ENCODE assay signal across 10 mouse cellular contexts in the genomic region with DNA sequence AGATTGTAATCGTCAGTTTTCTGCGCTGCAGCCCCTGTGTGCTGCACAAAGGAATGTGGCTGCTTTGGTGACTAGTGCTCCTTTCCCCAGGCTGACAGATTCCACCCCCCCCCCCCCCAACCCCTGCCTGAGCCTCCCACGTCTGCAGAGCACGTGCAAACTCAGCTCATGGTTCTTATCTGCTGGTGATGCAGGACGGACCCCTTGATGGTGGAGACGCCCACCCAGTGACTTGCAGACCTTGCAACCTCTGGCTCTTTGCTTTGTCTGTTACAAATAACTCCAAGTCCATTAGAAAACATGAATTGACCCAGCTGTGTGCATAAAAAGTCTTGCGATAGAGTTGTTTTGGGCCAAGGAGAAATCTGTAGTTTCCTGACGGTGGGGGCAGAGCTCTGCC. TPM values are rescaled to one million over a fixed set of nuclear protein-coding genes. Genes with fewer than 3 reads are reported as not detected.
A peak's percentile ranks its signal among the peaks of the same experiment; 100 is the strongest.
DNase-seq lines count a peak whose midpoint lies in the region; ATAC-seq and TF ChIP-seq lines count a peak whose summit lies in the region.
"Had no signal": no experiment of that assay in that cellular context is flagged by ENCODE, and none has a peak within 500 bp of the region (broad histone marks: within the 10 kb centered on the region; RNA-seq: fewer than 3 reads in every experiment).

No protein-coding gene starts in this region.

- DNase-seq in kidney, adult 11 months: no peak
- no peak for DNase-seq in CH12.LX (ENCODE audit: extremely low read depth)
- peak; percentile 10 for DNase-seq in embryo, embryonic 11 days
- no peak for DNase-seq in left cerebral cortex, adult 2 months (ENCODE audit: extremely low spot score in 1 of 2, low spot score in 2 of 2)
- no peak for DNase-seq in gastrocnemius, postnatal 36 days
- DNase-seq: adrenal gland, adult 2 months; cerebellum, adult 9-11 months had no signal

- peaks cover 44% of the 10 kb centered on the region for H3K4me1 ChIP-seq in kidney, embryonic 15.5 days
- peaks cover 5 to 56% of the 10 kb centered on the region in 2 experiments for H3K4me1 ChIP-seq in CH12.LX (ENCODE audit: control insufficient read depth in 1 of 2, insufficient read depth in 2 of 2)
- H3K4me1 ChIP-seq in liver, embryonic 16.5 days (ENCODE audit: control insufficient read depth, low read depth, low read length): peaks cover 3% of the 10 kb centered on the region; the same call in 1 of the 2 replicates

- no peak overlapping the region for H3K9ac ChIP-seq in kidney, embryonic 15.5 days
- H3K9ac ChIP-seq in CH12.LX (ENCODE audit: insufficient read depth, low read depth): peak overlapping the region; percentile 79
- H3K9ac ChIP-seq in liver, embryonic 16.5 days (ENCODE audit: low read depth, low read length): no peak overlapping the region

- TF ChIP-seq POLR2A in CH12.LX (IDR thresholded peaks at IDR 0.05; ENCODE audit: low read depth, low read length): no peak

- no peaks in the 10 kb centered on the region for H3K27me3 ChIP-seq in kidney, embryonic 15.5 days
- no peaks in the 10 kb centered on the region for H3K27me3 ChIP-seq in CH12.LX (replicated peaks)
- H3K27me3 ChIP-seq in liver, embryonic 16.5 days (ENCODE audit: control insufficient read depth, insufficient read depth, low read depth, low read length): peaks cover 3% of the 10 kb centered on the region; the same call in 1 of the 2 replicates

- 23% methylated on average over 8 of the region's 8 CpGs for WGBS in kidney, embryonic 15.5 days
- WGBS in liver, embryonic 16.5 days (ENCODE audit: insufficient replicate concordance): 16% methylated on average over 8 of the region's 8 CpGs

- no peak for TF ChIP-seq CTCF in CH12.LX (conservative IDR thresholded peaks at IDR 0.05 in 1 of 2, IDR thresholded peaks at IDR 0.05 in 1 of 2; ENCODE audit: low read depth in 2 of 2, low read length in 2 of 2)
- no peak for TF ChIP-seq CTCF in left cerebral cortex, adult 2 months (IDR thresholded peaks at IDR 0.05)

- ATAC-seq in kidney, embryonic 15.5 days (replicated peaks; ENCODE audit: low FRiP score): peak; percentile 49
- no peak for ATAC-seq in liver, embryonic 16.5 days (ENCODE audit: low read depth)

- H3K79me2 ChIP-seq in CH12.LX (replicated peaks; ENCODE audit: control insufficient read depth, extremely low read depth, insufficient read depth, poor library complexity, severe bottlenecking): no peaks in the 10 kb centered on the region

- no peak for TF ChIP-seq RAD21 in CH12.LX (IDR thresholded peaks at IDR 0.05; ENCODE audit: low read depth, low read length)

- TF ChIP-seq EP300 in CH12.LX (IDR thresholded peaks at IDR 0.05; ENCODE audit: low read length): no peak

- peak overlapping the region; percentile 81 for H3K27ac ChIP-seq in kidney, embryonic 15.5 days
- no peak overlapping the region for H3K27ac ChIP-seq in CH12.LX (ENCODE audit: insufficient read depth, low read depth)
- H3K27ac ChIP-seq in liver, embryonic 16.5 days (ENCODE audit: low read length): no peak overlapping the region
- no peak overlapping the region for H3K27ac ChIP-seq in left cerebral cortex, adult 2 months
- H3K27ac ChIP-seq: forebrain, embryonic 10.5 days had no signal

- intact Hi-C loops in left cerebral cortex, adult 2 months (cut with DNase I): no loop called here
- intact Hi-C loops in gastrocnemius, postnatal 36 days (cut with DNase I): no loop called here

- peak overlapping the region; percentile 48 for H3K4me2 ChIP-seq in kidney, embryonic 15.5 days
- peak overlapping the region; percentile 80 for H3K4me2 ChIP-seq in CH12.LX (ENCODE audit: insufficient read depth, low read depth, poor library complexity, severe bottlenecking)
- H3K4me2 ChIP-seq in liver, embryonic 16.5 days (ENCODE audit: low read depth, low read length): peak overlapping the region; percentile 32; the same call in 1 of the 2 replicates

- dilution Hi-C loops in CH12.LX (cut with MboI; ENCODE audit: extremely low pct_ligation_motif_present, extremely low pct_unique_long_range_greater_than_20kb, low sequenced_read_pairs): no loop called here

- in situ Hi-C loops in CH12.LX (cut with MboI; ENCODE audit: low pct_ligation_motif_present, low pct_unique_long_range_greater_than_20kb, low sequenced_read_pairs): loop anchor here (25.0 kb wide), 1 partner anchor 217 kb away; the partner anchor contains the start of genes Helq and Mrps18c

- H3K36me3 ChIP-seq in kidney, embryonic 15.5 days: no peaks in the 10 kb centered on the region
- H3K36me3 ChIP-seq in CH12.LX (replicated peaks in 1 of 2; ENCODE audit: control insufficient read depth in 1 of 2, insufficient read depth in 1 of 2, low read length in 1 of 2): peaks cover 0 to 6% of the 10 kb centered on the region in 2 experiments
- no peaks in the 10 kb centered on the region for H3K36me3 ChIP-seq in liver, embryonic 16.5 days (ENCODE audit: control insufficient read depth, insufficient read depth)
- H3K36me3 ChIP-seq: forebrain, embryonic 10.5 days had no signal

- peak overlapping the region; percentile 23 for H3K4me3 ChIP-seq in kidney, embryonic 15.5 days (replicated peaks)
- H3K4me3 ChIP-seq in CH12.LX (replicated peaks in 1 of 3; ENCODE audit: low read depth in 2 of 3, low read length in 2 of 3, poor library complexity in 1 of 3): peak overlapping the region; percentile 39 to 55 (median 46)
- peak overlapping the region; percentile 46 for H3K4me3 ChIP-seq in liver, embryonic 16.5 days (ENCODE audit: low read depth, low read length)
- no peak overlapping the region for H3K4me3 ChIP-seq in left cerebral cortex, adult 2 months
- H3K4me3 ChIP-seq: forebrain, embryonic 10.5 days had no signal

- no peaks in the 10 kb centered on the region for H3K9me3 ChIP-seq in kidney, embryonic 15.5 days (replicated peaks)
- H3K9me3 ChIP-seq in CH12.LX (replicated peaks; ENCODE audit: low read length): no peaks in the 10 kb centered on the region
- H3K9me3 ChIP-seq in liver, embryonic 16.5 days (replicated peaks; ENCODE audit: control insufficient read depth, low read length): no peaks in the 10 kb centered on the region
- H3K9me3 ChIP-seq: forebrain, embryonic 10.5 days had no signal

TF ChIP-seq in CH12.LX, 34 proteins besides CTCF, POLR2A, EP300 and RAD21:
- peak; percentile 84 for TF ChIP-seq BHLHE40 (IDR thresholded peaks at IDR 0.05; ENCODE audit: low read depth, low read length)
- no peak for TF ChIP-seq ELF1 (IDR thresholded peaks at IDR 0.05; ENCODE audit: low read depth, low read length)

RNA-seq across cellular contexts. Expression of gene Plac8, which starts 1.3 kb away (rescaled TPM):
- 89.5 and 101 TPM in 2 replicates for polyA plus RNA-seq in kidney, embryonic 15.5 days (2015; fragmentation: Nextera tagmentation; extraction: Ambion mirVana)
- total RNA-seq in CH12.LX (2012; rRNA removed) (64.3 and 99.9 TPM in 2 replicates), CH12.LX (2014; rRNA removed) (235 and 258 TPM in 2 replicates)
- polyA plus RNA-seq in CH12.LX (2012; ENCODE audit: insufficient read length, low read depth): 151 and 161 TPM in 2 replicates
- 58.2 and 65.3 TPM in 2 replicates for polyA plus RNA-seq in liver, embryonic 16.5 days (2015; fragmentation: Nextera tagmentation; extraction: Ambion mirVana)
- not detected for total RNA-seq in left cerebral cortex, adult 2 months (2021)
- total RNA-seq in gastrocnemius, postnatal 36 days (2021): not detected

RNA-seq across cellular contexts. Expression of gene Cops4, which starts 52.6 kb away (rescaled TPM):
- 192 and 194 TPM in 2 replicates for polyA plus RNA-seq in kidney, embryonic 15.5 days (2015; fragmentation: Nextera tagmentation; extraction: Ambion mirVana)
- 122 and 149 TPM in 2 replicates for total RNA-seq in CH12.LX (2012; rRNA removed)
- 264 and 298 TPM in 2 replicates for total RNA-seq in CH12.LX (2014; rRNA removed)
- 133 and 134 TPM in 2 replicates for polyA plus RNA-seq in CH12.LX (2012; ENCODE audit: insufficient read length, low read depth)
- 59.1 and 66.6 TPM in 2 replicates for polyA plus RNA-seq in liver, embryonic 16.5 days (2015; fragmentation: Nextera tagmentation; extraction: Ambion mirVana)
- 10 to 100 TPM; 75.3 to 84.8 TPM for total RNA-seq in left cerebral cortex, adult 2 months (2021)
- 100 to 1,000 TPM in 1 of 2 experiments, 10 to 100 TPM in 1; 87.1 to 102 TPM for total RNA-seq in gastrocnemius, postnatal 36 days (2021)

Comparison
In these comparisons a context has a peak if more than half of its experiments do, and no peak if none do; other contexts are left out.
1. RNA of gene Plac8, which starts 1.3 kb away (total RNA-seq): 64.3 to 258 TPM in CH12.LX; not detected in left cerebral cortex, adult 2 months and not detected in gastrocnemius, postnatal 36 days; every median in the first group is over 10 times any median in the second.
2. Peak in every context shown above with its lines, with median percentiles within 50 percentile points of each other: H3K4me2 ChIP-seq.